Mouse (Mus musculus) forebrain, postnatal 0 days (tissue): ENCODE data around the gene Babam1. TPM values are rescaled to one million over a fixed set of nuclear protein-coding genes. Genes with fewer than 3 reads are reported as not detected.

Source experiments
- ATAC-seq: fragments of 200-750 bp; cut with Nextera tagmentation; 2 replicates; pipeline ENCODE4 v1.8.0; 2017; ENCODE audit warnings: mild to moderate bottlenecking, moderate library complexity
- DNase-seq: peaks from one replicate; pipeline ENCODE4 v3.0.0-alpha.2; 2015
- H3K27ac ChIP-seq: fragments of 300-500 bp; sonication (generic); 2 replicates; pipeline ENCODE4 v1.5.1; 2014; ENCODE audit warnings: low read depth, mild to moderate bottlenecking, antibody characterized with exemption, low read length, moderate library complexity, mixed read lengths
- H3K27me3 ChIP-seq: fragments of 300-500 bp; sonication (generic); 2 replicates; pipeline ENCODE4 v1.6.1; 2014; ENCODE audit warnings: mild to moderate bottlenecking, low read length, mixed read lengths; ENCODE audit not compliant: insufficient read depth
- H3K36me3 ChIP-seq: fragments of 300-500 bp; sonication (generic); 2 replicates; pipeline ENCODE4 v1.6.1; 2014; ENCODE audit warnings: mild to moderate bottlenecking, moderate library complexity; ENCODE audit not compliant: insufficient read depth
- H3K4me1 ChIP-seq: fragments of 300-500 bp; sonication (generic); 2 replicates; pipeline ENCODE4 v1.6.1; 2014; ENCODE audit warnings: antibody characterized with exemption; ENCODE audit not compliant: insufficient read depth
- H3K4me2 ChIP-seq: fragments of 300-500 bp; sonication (generic); 2 replicates; pipeline ENCODE4 v1.6.1; 2014; ENCODE audit warnings: low read depth, mild to moderate bottlenecking, moderate library complexity
- H3K4me3 ChIP-seq: fragments of 300-500 bp; sonication (generic); 2 replicates; pipeline ENCODE4 v1.5.1; 2014; ENCODE audit warnings: low read depth, low read length, mixed read lengths
- H3K9ac ChIP-seq: fragments of 300-500 bp; sonication (generic); 2 replicates; pipeline ENCODE4 v1.6.1; 2014; ENCODE audit warnings: mild to moderate bottlenecking
- H3K9me3 ChIP-seq: fragments of 300-500 bp; sonication (generic); 2 replicates; pipeline ENCODE4 v1.6.1; 2016; ENCODE audit warnings: low read length
- CTCF ChIP-seq: sonication (generic); IDR thresholded peaks from 2 replicates; pipeline ENCODE4 v1.5.1; 2016; ENCODE audit warnings: antibody characterized with exemption, control low read depth, low read depth
- WGBS: fragments of 180-500 bp; shearing (Covaris S2); extraction: QIAGEN DNeasy Blood & Tissue Kit; methylation state at CpG from one replicate; pipeline ENCODE4 v1.1.7; 2014; 5-methylcytosine and 5-hydroxymethylcytosine counted together
- polyA plus RNA-seq: library from polyadenylated mRNA; unstranded; fragments of >200 nt; fragmentation: Nextera tagmentation; extraction: Ambion mirVana; gene quantifications from 2 replicates; pipeline ENCODE4 v1.2.1, GENCODE M21; 2015
- total RNA-seq: library from RNA; depleted of rRNA; stranded (reverse); fragments of >200 nt; gene quantifications from 2 replicates; pipeline ENCODE4 v1.2.3, GENCODE M21; 2014; rRNA removed

Babam1 gene
- 87.2 and 94.0 TPM in 2 replicates for total RNA-seq
- 98.9 and 107 TPM in 2 replicates for polyA plus RNA-seq

GRCm38 (mm10) chr8:71396639-71397305 is at the start of gene Babam1:
Babam1 (plus strand) TSS chr8:71396861.
- peaks cover 6% of the 10 kb centered on the region for H3K4me1 ChIP-seq
- DNase-seq (peak; percentile 96), ATAC-seq (peak; percentile 100)
- H3K27ac ChIP-seq = peak within 1 kb of the TSS; percentile 60
- H3K27me3 ChIP-seq = no peaks in the 10 kb centered on the region
- WGBS = 1% methylated on average over 34 of the region's 34 CpGs
- H3K4me3 ChIP-seq = peak within 1 kb of the TSS; percentile 73
- peaks cover 7% of the 10 kb centered on the region for H3K36me3 ChIP-seq
- H3K4me2 ChIP-seq = peak within 1 kb of the TSS; percentile 86
- 0 out of 2 replicates have a peak, but pooled peaks have one; percentile 8 for TF ChIP-seq CTCF
- H3K9ac ChIP-seq = peak within 1 kb of the TSS; percentile 68
- no peaks in the 10 kb centered on the region for H3K9me3 ChIP-seq

- TF ChIP-seq CTCF = no peak
- Histone ChIP-seq H3K4me2 (no peak overlapping the region), H3K27ac (no peak overlapping the region), H3K9ac (no peak overlapping the region), H3K27me3 (no peaks in the 10 kb centered on the region), H3K4me3 (no peak overlapping the region), H3K4me1 (no peaks in the 10 kb centered on the region), H3K36me3 (peaks cover 93% of the 10 kb centered on the region), H3K9me3 (no peaks in the 10 kb centered on the region)
- 80% methylated on average over 3 of the region's 3 CpGs for WGBS
- no peak for ATAC-seq
- no peak for DNase-seq
These were observed 45.5 kb upstream of the Babam1 start for GRCm38 (mm10) chr8:71351117-71351516.

- no peak overlapping the region for H3K4me3 ChIP-seq
- H3K36me3 ChIP-seq = peaks cover 93% of the 10 kb centered on the region
- H3K4me2 ChIP-seq = no peak overlapping the region
- TF ChIP-seq CTCF = no peak
- H3K27ac ChIP-seq = no peak overlapping the region
- no peaks in the 10 kb centered on the region for H3K27me3 ChIP-seq
- H3K4me1 ChIP-seq = no peaks in the 10 kb centered on the region
- H3K9me3 ChIP-seq = no peaks in the 10 kb centered on the region
- 91% methylated on average over 1 of the region's 1 CpGs for WGBS
- DNase-seq = no peak
- no peak for ATAC-seq
- no peak overlapping the region for H3K9ac ChIP-seq
These were observed 45.1 kb upstream of the Babam1 start for GRCm38 (mm10) chr8:71351520-71351919.

GRCm38 (mm10) chr8:71358026-71358425 is 38.6 kb upstream of the Babam1 start:
- H3K27ac ChIP-seq = no peak overlapping the region
- H3K4me3 ChIP-seq = no peak overlapping the region
- no peaks in the 10 kb centered on the region for H3K9me3 ChIP-seq
- H3K4me2 ChIP-seq = no peak overlapping the region
- no peak for DNase-seq
- peaks cover 78% of the 10 kb centered on the region for H3K36me3 ChIP-seq
- H3K9ac ChIP-seq = no peak overlapping the region
- WGBS = 91% methylated on average over 3 of the region's 3 CpGs
- H3K4me1 ChIP-seq = no peaks in the 10 kb centered on the region
- no peak for ATAC-seq
- no peaks in the 10 kb centered on the region for H3K27me3 ChIP-seq
- 0 out of 2 replicates have a peak, but pooled peaks have one; percentile 21 for TF ChIP-seq CTCF

- DNase-seq (peak; percentile 95), ATAC-seq (peak; percentile 83)
- under 1% methylated on average over 56 of the region's 56 CpGs for WGBS
- H3K9me3 ChIP-seq = no peaks in the 10 kb centered on the region
- peaks cover 6% of the 10 kb centered on the region; the same call in 1 of the 2 replicates for H3K4me1 ChIP-seq
- H3K27ac ChIP-seq = peak within 1 kb of the TSS; percentile 90
- H3K36me3 ChIP-seq = peaks cover 13% of the 10 kb centered on the region
- H3K4me3 ChIP-seq = peak within 1 kb of the TSS; percentile 59
- no peaks in the 10 kb centered on the region for H3K27me3 ChIP-seq
- H3K4me2 ChIP-seq = peak within 1 kb of the TSS; percentile 89
- peak within 1 kb of the TSS; percentile 67 for H3K9ac ChIP-seq
- no peak for TF ChIP-seq CTCF
These were observed 29.7 kb upstream of the Babam1 start, which contains the start of gene Use1 for GRCm38 (mm10) chr8:71366771-71367528. Use1 (plus strand) TSS chr8:71366848.

- TF ChIP-seq CTCF = no peak
- no peak for DNase-seq
- H3K4me2 ChIP-seq = peak overlapping the region; percentile 89
- peak overlapping the region; percentile 67 for H3K9ac ChIP-seq
- peaks cover 13% of the 10 kb centered on the region for H3K36me3 ChIP-seq
- no peaks in the 10 kb centered on the region for H3K27me3 ChIP-seq
- H3K27ac ChIP-seq = peak overlapping the region; percentile 90
- peaks cover 6% of the 10 kb centered on the region; the same call in 1 of the 2 replicates for H3K4me1 ChIP-seq
- H3K9me3 ChIP-seq = no peaks in the 10 kb centered on the region
- H3K4me3 ChIP-seq = peak overlapping the region; percentile 59
- WGBS = 48% methylated on average over 17 of the region's 17 CpGs
- ATAC-seq = no peak
These were observed 29.0 kb upstream of the Babam1 start for GRCm38 (mm10) chr8:71367529-71368176.

- TF ChIP-seq CTCF = no peak
- DNase-seq (no peak), ATAC-seq (no peak)
- peaks cover 13% of the 10 kb centered on the region for H3K36me3 ChIP-seq
- no peaks in the 10 kb centered on the region for H3K27me3 ChIP-seq
- H3K27ac ChIP-seq = no peak overlapping the region
- no peak overlapping the region for H3K4me2 ChIP-seq
- no peak overlapping the region for H3K9ac ChIP-seq
- H3K4me1 ChIP-seq = peaks cover 6% of the 10 kb centered on the region; the same call in 1 of the 2 replicates
- H3K4me3 ChIP-seq = no peak overlapping the region
- H3K9me3 ChIP-seq = no peaks in the 10 kb centered on the region
These were observed 28.3 kb upstream of the Babam1 start for GRCm38 (mm10) chr8:71368366-71368765.
